Mouse (Mus musculus) 3T3-L1 (cell line): ENCODE results near the gene Nadsyn1.

Experiments
- DNase-seq: peaks from one replicate; pipeline ENCODE4 v3.0.0-alpha.2; 2015; ENCODE audit warnings: low read depth, low spot score

Gene Nadsyn1

GRCm38 (mm10) chr7:143753990-143754715, 68.5 kb downstream of the Nadsyn1 start:
- peak; percentile 79 for DNase-seq

- DNase-seq, result no peak
Observed at GRCm38 (mm10) chr7:143752606-143753005, 70.0 kb downstream of the Nadsyn1 start.

GRCm38 (mm10) chr7:143752056-143752455, 70.6 kb downstream of the Nadsyn1 start:
- no peak for DNase-seq

- no peak for DNase-seq
Observed at GRCm38 (mm10) chr7:143751380-143751779, 71.3 kb downstream of the Nadsyn1 start.

GRCm38 (mm10) chr7:143749045-143749444, 73.6 kb downstream of the Nadsyn1 start:
- no peak for DNase-seq

GRCm38 (mm10) chr7:143748041-143748868, 74.4 kb downstream of the Nadsyn1 start:
- peak; percentile 90 for DNase-seq
